Mouse (Mus musculus) testis, adult 2 months (tissue): Measurements from ENCODE around the gene Nudt17.

Experiments
- CTCF ChIP-seq: fragments of 200-500 bp; IDR thresholded peaks from 2 replicates; pipeline ENCODE4 v1.5.1; 2012; ENCODE audit warnings: low read depth, mild to moderate bottlenecking, inconsistent platforms, low read length, moderate library complexity; ENCODE audit not compliant: control insufficient read depth, insufficient read depth, insufficient replicate concordance
- POLR2A ChIP-seq: fragments of 200-500 bp; IDR thresholded peaks from 2 replicates; pipeline ENCODE4 v1.6.1; 2012; ENCODE audit warnings: low read depth, mild to moderate bottlenecking, inconsistent platforms, low read length, moderate library complexity; ENCODE audit not compliant: control insufficient read depth

DNA sequence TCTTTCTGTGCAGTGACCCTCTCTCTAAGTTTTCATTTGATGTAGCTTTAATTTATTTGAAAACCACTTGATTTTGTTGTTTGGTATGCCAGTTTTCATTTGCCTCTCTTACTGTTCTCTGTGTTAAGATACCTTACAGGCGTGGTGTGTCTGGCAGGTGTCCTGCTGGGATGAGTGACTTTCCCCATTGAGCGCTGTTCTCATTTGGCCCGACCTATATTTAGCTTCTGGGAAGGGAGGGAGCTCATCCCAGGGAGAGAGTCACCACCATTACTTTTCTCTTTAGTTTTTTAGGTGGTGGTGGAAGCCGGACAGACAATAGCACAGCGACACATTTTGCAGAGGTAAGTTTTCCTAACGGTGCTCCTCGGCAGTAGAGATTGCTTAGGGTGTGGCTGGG, 49.3 kb upstream of the Nudt17 start:
- TF ChIP-seq CTCF (no peak), POLR2A (no peak)
